Mouse (Mus musculus) cerebellum, adult 11 months (tissue): Measurements from ENCODE around the gene Eno2.
A peak's percentile ranks its signal among the peaks of the same experiment; 100 is the strongest.

ENCODE experiments used
- DNase-seq: peaks from one replicate; pipeline ENCODE4 v3.0.0; 2022

The Eno2 gene

GRCm38 (mm10) chr6:124769101-124769765, at the start of gene Eno2:
Gene Eno2 (minus strand): TSS chr6:124769673.
- peak; percentile 75 for DNase-seq

- DNase-seq = no peak
Measured at GRCm38 (mm10) chr6:124817971-124818370, 48.5 kb upstream of the Eno2 start.

GRCm38 (mm10) chr6:124817563-124817962, 48.1 kb upstream of the Eno2 start:
- DNase-seq = no peak

- DNase-seq = no peak
Measured at GRCm38 (mm10) chr6:124817125-124817524, 47.7 kb upstream of the Eno2 start.

GRCm38 (mm10) chr6:124816611-124817010, 47.1 kb upstream of the Eno2 start:
- DNase-seq = no peak

- peak; percentile 27 for DNase-seq
Measured at GRCm38 (mm10) chr6:124814858-124815774, 45.6 kb upstream of the Eno2 start.

GRCm38 (mm10) chr6:124814448-124814847, 45.0 kb upstream of the Eno2 start:
- no peak for DNase-seq

GRCm38 (mm10) chr6:124813933-124814332, 44.5 kb upstream of the Eno2 start, which contains the start of gene Tpi1:
Gene Tpi1 (minus strand): TSS chr6:124814296.
- peak; percentile 91 for DNase-seq

- DNase-seq = peak; percentile 72
Measured at GRCm38 (mm10) chr6:124813496-124813895, 44.0 kb upstream of the Eno2 start.

GRCm38 (mm10) chr6:124812848-124813247, 43.4 kb upstream of the Eno2 start:
- no peak for DNase-seq

- DNase-seq = peak; percentile 36
Measured at GRCm38 (mm10) chr6:124811701-124812560, 42.5 kb upstream of the Eno2 start.

- no peak for DNase-seq
Measured at GRCm38 (mm10) chr6:124811403-124811665, 41.9 kb upstream of the Eno2 start.

GRCm38 (mm10) chr6:124810566-124811402, 41.3 kb upstream of the Eno2 start:
- DNase-seq = peak; percentile 28

GRCm38 (mm10) chr6:124809775-124810538, 40.5 kb upstream of the Eno2 start:
- peak; percentile 36 for DNase-seq

- peak; percentile 83 for DNase-seq
Measured at GRCm38 (mm10) chr6:124809052-124809774, 39.7 kb upstream of the Eno2 start.

- DNase-seq = peak; percentile 60
Measured at GRCm38 (mm10) chr6:124808358-124809012, 39.0 kb upstream of the Eno2 start, which contains the start of gene Spsb2. Gene Spsb2 (plus strand): TSS chr6:124808661.

GRCm38 (mm10) chr6:124807986-124808357, 38.5 kb upstream of the Eno2 start:
- DNase-seq = no peak

- DNase-seq = peak; percentile 6
Measured at GRCm38 (mm10) chr6:124807366-124807765, 37.9 kb upstream of the Eno2 start.

GRCm38 (mm10) chr6:124806446-124807140, 37.1 kb upstream of the Eno2 start:
- DNase-seq = peak; percentile 26
